Mouse (Mus musculus): Measurements from ENCODE around the gene Cdk1. TPM values are rescaled to one million over a fixed set of nuclear protein-coding genes. Genes with fewer than 3 reads are reported as not detected.

Cdk1 gene
- total and polyA plus RNA-seq, 3 experiments = 221 to 768 (median 244) TPM

GRCm38 (mm10) chr10:69320667-69321518 is 31.8 kb downstream of the Cdk1 start:
- dilution Hi-C loops (cut with MboI; ENCODE audit: extremely low pct_ligation_motif_present, extremely low pct_unique_long_range_greater_than_20kb, low sequenced_read_pairs) = no loop called here
- H3K4me3 ChIP-seq (replicated peaks in 1 of 3; ENCODE audit: low read depth in 2 of 3, low read length in 2 of 3, poor library complexity in 1 of 3) = no peak overlapping the region
- no peak overlapping the region for H3K4me2 ChIP-seq (ENCODE audit: insufficient read depth, low read depth, poor library complexity, severe bottlenecking)
- DNase-seq (ENCODE audit: extremely low read depth) = peak; percentile 91
- peaks cover 0 to 11% of the 10 kb centered on the region in 2 experiments; a peak in 2 of 4 replicates for H3K4me1 ChIP-seq (ENCODE audit: control insufficient read depth in 1 of 2, insufficient read depth in 2 of 2)
- no peak overlapping the region for H3K9ac ChIP-seq (ENCODE audit: insufficient read depth, low read depth)
- H3K36me3 ChIP-seq (replicated peaks in 1 of 2; ENCODE audit: control insufficient read depth in 1 of 2, insufficient read depth in 1 of 2, low read length in 1 of 2) = no peaks in the 10 kb centered on the region
- H3K9me3 ChIP-seq (replicated peaks; ENCODE audit: low read length) = peaks cover 10% of the 10 kb centered on the region
- TF ChIP-seq USF1 (IDR thresholded peaks at IDR 0.05; ENCODE audit: low read depth, low read length) (no peak), BHLHE40 (IDR thresholded peaks at IDR 0.05; ENCODE audit: low read depth, low read length) (peak; percentile 54; the same call in 1 of the 2 replicates), SMC3 (IDR thresholded peaks at IDR 0.05; ENCODE audit: low read depth, low read length) (peak; percentile 85), TCF12 (IDR thresholded peaks at IDR 0.05; ENCODE audit: low read depth, low read length) (0 out of 2 replicates have a peak, but pooled peaks have one; percentile 38), JUN (IDR thresholded peaks at IDR 0.05; ENCODE audit: insufficient read depth, low read depth, low read length) (no peak), NELFE (IDR thresholded peaks at IDR 0.05; ENCODE audit: low read depth, low read length) (peak; percentile 56; the same call in 1 of the 2 replicates), JUND (conservative IDR thresholded peaks at IDR 0.05; ENCODE audit: low read depth, low read length) (0 out of 2 replicates have a peak, but pooled peaks have one; percentile 23), ZC3H11A (IDR thresholded peaks at IDR 0.05; ENCODE audit: low read depth, low read length) (peak; percentile 49; the same call in 1 of the 2 replicates), MEF2A (IDR thresholded peaks at IDR 0.05; ENCODE audit: borderline replicate concordance, low read depth, low read length) (peak; percentile 56; the same call in 1 of the 2 replicates), POLR2AphosphoS2 (IDR thresholded peaks at IDR 0.05; ENCODE audit: low read depth, low read length) (no peak), UBTF (IDR thresholded peaks at IDR 0.05; ENCODE audit: low read depth, low read length) (0 out of 2 replicates have a peak, but pooled peaks have one; percentile 38), HCFC1 (IDR thresholded peaks at IDR 0.05; ENCODE audit: low read depth, low read length) (peak; percentile 52), ZMIZ1 (IDR thresholded peaks at IDR 0.05; ENCODE audit: low read depth, low read length) (no peak), CTCF (conservative IDR thresholded peaks at IDR 0.05 in 1 of 2, IDR thresholded peaks at IDR 0.05 in 1 of 2; ENCODE audit: low read depth in 2 of 2, low read length in 2 of 2) (peak; percentile 57 to 97; a peak in 3 of 4 replicates), NRF1 (IDR thresholded peaks at IDR 0.05; ENCODE audit: low read depth, low read length) (peak; percentile 44), MAZ (IDR thresholded peaks at IDR 0.05; ENCODE audit: low read depth, low read length) (peak; percentile 73; the same call in 1 of the 2 replicates), ELF1 (IDR thresholded peaks at IDR 0.05; ENCODE audit: low read depth, low read length) (peak; percentile 75), CHD2 (IDR thresholded peaks at IDR 0.05; ENCODE audit: low read length) (peak; percentile 92), ZNF384 (IDR thresholded peaks at IDR 0.05; ENCODE audit: low read depth, low read length) (peak; percentile 96), USF2 (conservative IDR thresholded peaks at IDR 0.05; ENCODE audit: low read depth, low read length) (no peak), MAX (IDR thresholded peaks at IDR 0.05; ENCODE audit: low read length) (0 out of 2 replicates have a peak, but pooled peaks have one; percentile 30), RAD21 (IDR thresholded peaks at IDR 0.05; ENCODE audit: low read depth, low read length) (peak; percentile 93), GABPA (IDR thresholded peaks at IDR 0.05; ENCODE audit: insufficient replicate concordance, low read depth, low read length) (no peak), IRF4 (IDR thresholded peaks at IDR 0.05; ENCODE audit: low read depth, low read length) (peak; percentile 60), ETS1 (conservative IDR thresholded peaks at IDR 0.05; ENCODE audit: low read depth, low read length) (0 out of 2 replicates have a peak, but pooled peaks have one; percentile 25)
- H3K27ac ChIP-seq (ENCODE audit: insufficient read depth, low read depth) = no peak overlapping the region
- H3K27me3 ChIP-seq (replicated peaks) = no peaks in the 10 kb centered on the region
- in situ Hi-C loops (cut with MboI; ENCODE audit: low pct_ligation_motif_present, low pct_unique_long_range_greater_than_20kb, low sequenced_read_pairs) = loop anchor here (25.0 kb wide), 3 partner anchors 309 to 534 kb away; no protein-coding TSS in a partner anchor
- H3K79me2 ChIP-seq (replicated peaks; ENCODE audit: control insufficient read depth, extremely low read depth, insufficient read depth, poor library complexity, severe bottlenecking) = no peaks in the 10 kb centered on the region
